In the genomic region with DNA sequence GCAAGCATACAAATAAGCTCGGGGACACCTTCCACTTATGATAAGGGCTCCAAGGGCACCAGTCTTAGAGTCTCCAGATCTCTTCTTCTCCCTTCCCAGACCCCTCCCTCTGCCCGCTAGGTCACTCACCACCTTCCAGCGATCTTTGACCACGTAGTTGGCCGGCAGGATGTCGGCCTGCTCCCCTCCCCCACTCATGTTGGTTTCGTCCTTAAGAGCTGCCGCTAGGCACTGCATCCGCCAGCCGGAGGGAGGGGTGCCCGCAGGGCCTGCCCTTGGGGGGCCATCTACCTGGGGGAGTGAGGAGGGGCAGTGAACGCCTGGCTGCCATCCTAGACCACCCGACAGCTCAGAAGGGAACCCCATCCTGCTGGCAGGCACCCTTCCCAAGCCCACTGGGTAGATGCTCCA, we compare ENCODE assay signal across 8 mouse cellular contexts. TPM values are rescaled to one million over a fixed set of nuclear protein-coding genes. Genes with fewer than 3 reads are reported as not detected.
DNase-seq lines count a peak whose midpoint lies in the region; ATAC-seq and TF ChIP-seq lines count a peak whose summit lies in the region.

No protein-coding gene starts in this region.

- peaks cover 52% of the 10 kb centered on the region for H3K27me3 ChIP-seq in embryonic facial prominence, embryonic 11.5 days (ENCODE audit: control insufficient read depth, insufficient read depth, low read length)
- peaks cover 59% of the 10 kb centered on the region for H3K27me3 ChIP-seq in liver, postnatal 0 days (ENCODE audit: insufficient read depth, low read length)
- H3K27me3 ChIP-seq in small intestine, adult 2 months (ENCODE audit: control insufficient read depth, insufficient read depth, low read length), result peaks cover 30% of the 10 kb centered on the region

- H3K4me1 ChIP-seq in embryonic facial prominence, embryonic 11.5 days (ENCODE audit: control insufficient read depth, insufficient read depth, low read length), result 0 out of 2 replicates have a peak, but pooled peaks cover 4% of the 10 kb centered on the region
- H3K4me1 ChIP-seq in liver, postnatal 0 days (ENCODE audit: insufficient read depth), result peaks cover 8% of the 10 kb centered on the region
- peaks cover 6% of the 10 kb centered on the region; the same call in 1 of the 2 replicates for H3K4me1 ChIP-seq in small intestine, adult 2 months (ENCODE audit: control insufficient read depth, insufficient read depth, insufficient read length, low read length)

- no peaks in the 10 kb centered on the region for H3K9me3 ChIP-seq in embryonic facial prominence, embryonic 11.5 days (replicated peaks; ENCODE audit: control insufficient read depth, low read length)
- H3K9me3 ChIP-seq in liver, postnatal 0 days (ENCODE audit: low read length), result no peaks in the 10 kb centered on the region

- H3K9ac ChIP-seq in embryonic facial prominence, embryonic 11.5 days (replicated peaks; ENCODE audit: low read length), result no peak overlapping the region; the same call in 1 of the 2 replicates
- no peak overlapping the region for H3K9ac ChIP-seq in liver, postnatal 0 days (replicated peaks)

- ATAC-seq in frontal cortex, adult (ENCODE audit: low TSS enrichment), result no peak
- ATAC-seq in embryonic facial prominence, embryonic 11.5 days (replicated peaks; ENCODE audit: insufficient number of reproducible peaks, low FRiP score, low TSS enrichment, low read depth), result no peak
- peak; percentile 77 for ATAC-seq in liver, postnatal 0 days

- peak overlapping the region; percentile 18; the same call in 1 of the 2 replicates for H3K4me3 ChIP-seq in embryonic facial prominence, embryonic 11.5 days (ENCODE audit: low read depth, low read length)
- H3K4me3 ChIP-seq in liver, postnatal 0 days (ENCODE audit: low read depth, low read length), result peak overlapping the region; percentile 23
- H3K4me3 ChIP-seq in small intestine, adult 2 months (ENCODE audit: low read depth, low read length), result peak overlapping the region; percentile 51

- no peaks in the 10 kb centered on the region for H3K36me3 ChIP-seq in embryonic facial prominence, embryonic 11.5 days (replicated peaks; ENCODE audit: control insufficient read depth, insufficient read depth, low read depth, low read length)
- no peaks in the 10 kb centered on the region for H3K36me3 ChIP-seq in liver, postnatal 0 days (replicated peaks; ENCODE audit: insufficient read depth, low read length)
- no peaks in the 10 kb centered on the region for H3K36me3 ChIP-seq in small intestine, adult 2 months (ENCODE audit: control insufficient read depth, insufficient read depth, low read length)

- no peak for TF ChIP-seq POLR2A in small intestine, adult 2 months (IDR thresholded peaks at IDR 0.05; ENCODE audit: low read depth, low read length)

- 2% methylated on average over 13 of the region's 13 CpGs for WGBS in embryonic facial prominence, embryonic 11.5 days
- WGBS in liver, postnatal 0 days (ENCODE audit: insufficient replicate concordance), result 3% methylated on average over 13 of the region's 13 CpGs
- WGBS in small intestine, adult 2 months, result 3% methylated on average over 13 of the region's 13 CpGs

- no peak overlapping the region for H3K27ac ChIP-seq in embryonic facial prominence, embryonic 11.5 days (replicated peaks; ENCODE audit: low read depth, low read length)
- H3K27ac ChIP-seq in liver, postnatal 0 days (ENCODE audit: low read depth), result no peak overlapping the region
- H3K27ac ChIP-seq in small intestine, adult 2 months (ENCODE audit: insufficient read depth, low read depth, low read length), result no peak overlapping the region

- no peak for TF ChIP-seq EP300 in liver, postnatal 0 days (IDR thresholded peaks at IDR 0.05; ENCODE audit: low read depth)

- H3K4me2 ChIP-seq in embryonic facial prominence, embryonic 11.5 days (ENCODE audit: low read depth, low read length), result peak overlapping the region; percentile 39
- H3K4me2 ChIP-seq in liver, postnatal 0 days (ENCODE audit: low read depth, low read length), result peak overlapping the region; percentile 67

- DNase-seq in frontal cortex, postnatal 10 days (ENCODE audit: low spot score in 2 of 2), result peak; percentile 31 to 55
- peak; percentile 42 for DNase-seq in ES-CJ7 (ENCODE audit: low read depth, low spot score)
- peak; percentile 9 for DNase-seq in embryonic facial prominence, embryonic 11.5 days (ENCODE audit: low spot score)
- DNase-seq in kidney, adult 11 months, result peak; percentile 85
- DNase-seq in liver, postnatal 0 days, result peak; percentile 53
- no peak for DNase-seq in testis, postnatal 14 days (ENCODE audit: low spot score)

- no peak for TF ChIP-seq CTCF in liver, postnatal 0 days (IDR thresholded peaks at IDR 0.05; ENCODE audit: low read depth)
- TF ChIP-seq CTCF in small intestine, adult 2 months (IDR thresholded peaks at IDR 0.05; ENCODE audit: extremely low read depth, insufficient read length, insufficient replicate concordance, low read depth, low read length), result no peak

RNA-seq across cellular contexts. Expression of a gene that starts 3.4 kb away (rescaled TPM):
- 0.38 and 0.63 TPM in 2 replicates for polyA plus RNA-seq in embryonic facial prominence, embryonic 11.5 days (2014; fragmentation: Nextera tagmentation; extraction: Ambion mirVana)
- not detected in 2 replicates for polyA plus RNA-seq in liver, postnatal 0 days (2015; fragmentation: Nextera tagmentation; extraction: Ambion mirVana)
- 0.20 and 0.25 TPM in 2 replicates for polyA plus RNA-seq in small intestine, adult 2 months (2012; rRNA removed)

RNA-seq across cellular contexts. Expression of a gene that starts 12.5 kb away (rescaled TPM):
- 65.9 and 74.9 TPM in 2 replicates for polyA plus RNA-seq in embryonic facial prominence, embryonic 11.5 days (2014; fragmentation: Nextera tagmentation; extraction: Ambion mirVana)
- 7.4 and 8.6 TPM in 2 replicates for polyA plus RNA-seq in liver, postnatal 0 days (2015; fragmentation: Nextera tagmentation; extraction: Ambion mirVana)
- polyA plus RNA-seq in small intestine, adult 2 months (2012; rRNA removed), result 3.3 and 6.3 TPM in 2 replicates

RNA-seq across cellular contexts. Expression of a gene that starts 45.8 kb away (rescaled TPM):
- polyA plus RNA-seq in embryonic facial prominence, embryonic 11.5 days (2014; fragmentation: Nextera tagmentation; extraction: Ambion mirVana), result not detected in 2 replicates
- polyA plus RNA-seq in liver, postnatal 0 days (2015; fragmentation: Nextera tagmentation; extraction: Ambion mirVana), result 0.18 and 0.34 TPM in 2 replicates
- polyA plus RNA-seq in small intestine, adult 2 months (2012; rRNA removed), result not detected in 2 replicates

RNA-seq across cellular contexts. Expression of a gene that starts 55.3 kb away (rescaled TPM):
- polyA plus RNA-seq in embryonic facial prominence, embryonic 11.5 days (2014; fragmentation: Nextera tagmentation; extraction: Ambion mirVana), result 0.43 and 1.0 TPM in 2 replicates
- not detected in 2 replicates for polyA plus RNA-seq in liver, postnatal 0 days (2015; fragmentation: Nextera tagmentation; extraction: Ambion mirVana)
- polyA plus RNA-seq in small intestine, adult 2 months (2012; rRNA removed), result not detected in 2 replicates
